Mouse (Mus musculus) right cerebral cortex, postnatal 4 days (tissue): Measurements from ENCODE around the gene Lrrfip1.

ENCODE experiments used
- DNase-seq: peaks from one replicate; pipeline ENCODE4 v3.0.0-alpha.2; 2022

The Lrrfip1 gene

GRCm38 (mm10) chr1:91024464-91024863 is 25.9 kb downstream of the Lrrfip1 start:
- no peak for DNase-seq

GRCm38 (mm10) chr1:91026945-91027344 is 28.4 kb downstream of the Lrrfip1 start:
- DNase-seq: no peak

GRCm38 (mm10) chr1:91030383-91030782 is 31.8 kb downstream of the Lrrfip1 start:
- DNase-seq: no peak

GRCm38 (mm10) chr1:91031547-91031946 is 33.0 kb downstream of the Lrrfip1 start:
- no peak for DNase-seq

GRCm38 (mm10) chr1:91032393-91032971 is 33.9 kb downstream of the Lrrfip1 start:
- no peak for DNase-seq

GRCm38 (mm10) chr1:91034547-91034946 is 36.0 kb downstream of the Lrrfip1 start:
- no peak for DNase-seq

GRCm38 (mm10) chr1:91035266-91035665 is 36.7 kb downstream of the Lrrfip1 start:
- DNase-seq: no peak

DNA sequence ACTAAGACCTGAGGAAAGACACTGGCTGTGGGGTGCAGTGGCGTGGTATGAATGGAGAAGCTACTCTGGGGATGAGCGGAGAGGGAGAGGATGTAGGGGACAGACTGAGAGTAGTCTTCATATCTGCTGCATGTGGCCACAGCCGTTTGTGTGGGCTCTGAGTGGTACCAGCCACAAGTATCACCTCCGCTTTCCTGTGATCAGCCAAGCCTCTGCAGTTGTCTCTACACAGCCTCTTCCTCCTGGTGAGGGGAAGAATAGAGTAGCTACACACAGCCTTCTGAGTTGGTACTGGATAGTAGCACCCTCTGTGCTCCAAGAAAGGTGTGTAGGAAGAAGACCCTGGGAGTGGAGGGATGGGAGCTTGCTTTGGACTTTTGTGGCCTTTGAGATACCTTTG is 38.7 kb downstream of the Lrrfip1 start:
- no peak for DNase-seq

GRCm38 (mm10) chr1:91038010-91038409 is 39.5 kb downstream of the Lrrfip1 start:
- DNase-seq: no peak

- no peak for DNase-seq
These were observed 40.0 kb downstream of the Lrrfip1 start for GRCm38 (mm10) chr1:91038531-91038930.

DNA sequence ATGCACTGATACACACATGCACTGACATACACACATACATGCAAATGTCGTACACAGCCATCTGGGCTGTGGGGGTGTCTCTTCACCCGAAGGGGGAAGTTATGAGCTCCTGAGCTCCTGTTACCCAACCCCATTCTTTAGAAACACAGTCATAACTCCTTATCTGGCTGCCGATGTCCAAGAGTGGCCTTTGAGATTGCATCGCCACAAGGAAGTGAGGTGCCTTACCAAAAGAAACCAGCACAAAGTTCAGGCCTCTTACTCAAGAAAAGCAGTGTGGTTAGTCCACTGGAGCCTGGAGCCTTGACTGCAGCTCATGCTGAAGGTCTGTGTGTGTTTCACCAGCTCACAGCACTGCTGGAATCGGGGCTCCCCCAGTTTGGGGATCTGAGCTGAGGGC is 43.1 kb downstream of the Lrrfip1 start:
- no peak for DNase-seq

- no peak for DNase-seq
These were observed 44.7 kb downstream of the Lrrfip1 start for GRCm38 (mm10) chr1:91043191-91043590.

DNA sequence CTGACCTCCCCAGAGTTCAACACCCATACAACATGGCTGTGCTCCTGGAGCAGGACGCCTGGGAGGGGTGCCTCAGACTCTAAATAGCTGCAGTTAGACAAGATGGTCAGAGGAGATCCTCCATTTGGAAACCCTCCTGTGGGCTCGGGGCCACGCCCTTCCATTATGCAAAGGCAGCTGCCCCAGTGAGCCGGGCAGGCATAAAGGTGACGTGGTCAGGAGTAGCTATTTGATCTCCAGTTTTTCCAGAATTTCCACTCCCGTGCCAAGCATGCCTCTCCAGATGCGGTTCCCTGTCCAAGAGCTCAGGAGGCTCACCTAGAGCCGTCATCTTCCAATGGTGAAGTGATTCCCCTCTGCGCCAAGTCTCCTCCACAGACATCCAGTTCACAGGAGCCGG is 45.6 kb downstream of the Lrrfip1 start:
- no peak for DNase-seq

DNA sequence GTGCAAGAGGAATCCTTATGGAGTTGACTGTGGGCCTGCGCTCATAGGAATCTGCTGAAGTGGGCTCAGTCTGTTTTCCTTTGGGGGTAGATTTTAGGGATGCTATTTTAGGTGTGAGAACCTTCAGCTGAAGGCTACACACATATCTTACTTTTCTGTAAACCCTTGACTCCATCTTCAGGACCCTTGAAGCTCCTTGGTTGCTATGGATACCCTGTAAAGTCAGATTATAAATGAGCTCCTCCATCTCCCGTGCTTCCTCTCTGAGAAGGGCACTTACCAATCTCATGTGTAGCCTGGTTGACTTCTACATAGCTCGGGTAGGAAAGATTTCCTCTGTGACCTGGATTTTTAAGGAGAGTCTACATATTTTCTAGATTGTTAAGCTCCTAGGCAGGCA is 46.1 kb downstream of the Lrrfip1 start:
- no peak for DNase-seq

DNA sequence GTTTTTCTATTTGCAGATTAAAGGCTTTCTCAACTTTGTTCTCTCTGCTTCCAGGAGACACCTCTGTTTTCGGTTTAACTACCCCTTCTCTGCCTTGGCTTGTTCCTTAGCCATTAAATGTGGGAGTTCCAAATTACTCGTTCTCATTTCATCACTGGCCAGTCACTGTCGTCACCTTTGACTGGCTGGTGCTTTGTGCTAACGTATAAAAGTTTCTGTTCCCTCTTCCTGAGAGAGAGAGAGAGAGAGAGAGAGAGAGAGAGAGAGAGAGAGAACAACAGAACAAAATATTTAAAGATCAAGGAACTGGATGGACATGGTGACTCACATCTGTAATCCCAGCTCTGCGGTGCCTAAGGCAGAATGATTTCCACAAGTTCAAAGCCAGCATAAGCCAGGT is 47.7 kb downstream of the Lrrfip1 start:
- no peak for DNase-seq

DNA sequence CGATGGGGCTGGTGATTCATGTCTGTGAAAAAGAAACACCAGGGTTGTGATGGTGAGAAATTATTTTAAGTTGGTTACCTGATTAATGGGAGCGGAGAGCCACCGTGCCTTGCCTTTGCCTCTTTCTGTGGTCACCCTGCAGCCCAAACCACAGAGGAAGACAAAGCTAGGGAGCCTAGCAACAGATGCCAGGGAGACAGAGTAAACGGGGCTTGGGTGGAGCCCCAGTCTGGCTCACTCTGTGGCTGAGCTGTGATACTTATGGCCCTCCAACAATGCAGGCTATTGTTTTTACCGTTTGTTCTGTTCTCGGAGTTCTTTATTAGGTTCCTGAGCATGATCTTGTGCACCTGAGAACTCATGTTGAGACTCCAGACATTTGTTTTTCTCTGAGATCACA is 50.8 kb downstream of the Lrrfip1 start:
- DNase-seq: no peak

GRCm38 (mm10) chr1:91051461-91052094 is 53.0 kb downstream of the Lrrfip1 start:
- no peak for DNase-seq

GRCm38 (mm10) chr1:91052747-91053181 is 54.2 kb downstream of the Lrrfip1 start:
- DNase-seq: peak; percentile 71

- no peak for DNase-seq
These were observed 54.9 kb downstream of the Lrrfip1 start for GRCm38 (mm10) chr1:91053218-91054073.

DNA sequence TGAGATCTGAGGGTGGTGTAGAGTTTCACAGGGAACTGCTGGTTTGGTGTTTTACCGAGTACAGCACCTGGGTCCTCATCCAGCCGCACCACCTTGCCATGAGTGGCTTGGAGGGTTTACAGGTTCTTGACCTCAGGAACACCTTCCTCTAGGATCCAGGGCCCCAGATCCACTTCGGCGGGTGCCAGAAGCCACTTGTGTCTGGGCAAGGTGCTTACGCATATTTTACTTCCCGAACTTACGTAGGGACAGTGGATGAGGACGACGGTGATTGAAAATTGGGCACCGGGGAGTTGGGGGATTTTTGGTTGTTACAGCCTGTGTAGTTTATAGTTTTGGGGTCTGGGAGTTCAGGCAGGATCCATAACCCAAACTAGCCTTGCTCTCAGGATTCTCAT is 55.5 kb downstream of the Lrrfip1 start:
- DNase-seq: no peak

- no peak for DNase-seq
These were observed 56.3 kb downstream of the Lrrfip1 start for GRCm38 (mm10) chr1:91054815-91055214.

- no peak for DNase-seq
These were observed 57.2 kb downstream of the Lrrfip1 start for GRCm38 (mm10) chr1:91055744-91056143.

DNA sequence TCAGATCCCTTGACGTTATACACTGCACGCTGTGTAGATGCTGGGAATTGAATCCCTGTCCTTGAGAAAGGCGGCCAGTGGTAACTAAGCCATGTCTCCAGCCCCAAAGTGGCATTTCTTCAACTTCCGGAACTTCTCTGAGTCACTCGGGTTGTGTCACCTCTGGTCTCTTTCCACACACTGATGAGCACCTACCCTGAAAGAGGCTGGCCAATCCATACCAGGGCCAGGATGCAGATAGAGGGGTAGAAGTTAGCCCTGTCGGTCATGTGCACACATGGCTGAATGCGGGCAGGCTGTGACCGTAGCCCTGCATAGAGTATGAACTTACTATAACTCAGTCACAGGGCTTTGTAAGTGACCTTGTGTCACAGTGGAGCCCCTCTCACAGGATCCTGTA is 57.9 kb downstream of the Lrrfip1 start:
- DNase-seq: no peak
